Mouse (Mus musculus): Measurements from ENCODE around the gene Gm20388.

DNA sequence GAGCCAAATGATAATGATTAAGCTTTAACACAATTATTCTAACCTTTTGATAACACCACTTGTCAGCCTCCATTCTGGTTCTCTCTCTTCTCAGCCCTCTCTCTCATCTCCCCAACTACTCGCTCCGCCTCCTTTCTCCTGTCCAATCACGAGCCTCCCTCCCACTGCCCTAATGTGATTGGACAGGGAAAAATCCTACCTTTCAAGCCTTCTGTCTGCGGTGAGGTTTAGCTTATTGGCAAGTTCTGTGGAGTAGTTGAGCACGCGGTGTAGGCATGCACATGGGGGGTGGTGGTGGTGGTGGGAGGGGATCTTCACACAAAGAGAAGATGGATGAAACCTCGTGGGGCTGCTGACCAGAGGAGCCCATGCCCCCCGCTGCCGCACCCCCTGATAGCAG is 102.3 kb downstream of the Gm20388 start:
- TF ChIP-seq CTCF (IDR thresholded peaks at IDR 0.05; ENCODE audit: borderline replicate concordance, extremely low read depth, insufficient read depth, insufficient read length) (no peak), POLR2A (IDR thresholded peaks at IDR 0.05; ENCODE audit: borderline replicate concordance, extremely low read depth, insufficient read depth, insufficient read length, poor library complexity, severe bottlenecking) (no peak)

All from brain, embryonic 14.5 days (tissue).